Mouse (Mus musculus): ENCODE results near the gene Fgf22. TPM values are rescaled to one million over a fixed set of nuclear protein-coding genes. Genes with fewer than 3 reads are reported as not detected.

The Fgf22 gene
- total RNA-seq, 2 experiments from 2014 or later = not detected

- DNase-seq = no peak
Observed at GRCm38 (mm10) chr10:79792339-79793040, 37.6 kb downstream of the Fgf22 start.

DNA sequence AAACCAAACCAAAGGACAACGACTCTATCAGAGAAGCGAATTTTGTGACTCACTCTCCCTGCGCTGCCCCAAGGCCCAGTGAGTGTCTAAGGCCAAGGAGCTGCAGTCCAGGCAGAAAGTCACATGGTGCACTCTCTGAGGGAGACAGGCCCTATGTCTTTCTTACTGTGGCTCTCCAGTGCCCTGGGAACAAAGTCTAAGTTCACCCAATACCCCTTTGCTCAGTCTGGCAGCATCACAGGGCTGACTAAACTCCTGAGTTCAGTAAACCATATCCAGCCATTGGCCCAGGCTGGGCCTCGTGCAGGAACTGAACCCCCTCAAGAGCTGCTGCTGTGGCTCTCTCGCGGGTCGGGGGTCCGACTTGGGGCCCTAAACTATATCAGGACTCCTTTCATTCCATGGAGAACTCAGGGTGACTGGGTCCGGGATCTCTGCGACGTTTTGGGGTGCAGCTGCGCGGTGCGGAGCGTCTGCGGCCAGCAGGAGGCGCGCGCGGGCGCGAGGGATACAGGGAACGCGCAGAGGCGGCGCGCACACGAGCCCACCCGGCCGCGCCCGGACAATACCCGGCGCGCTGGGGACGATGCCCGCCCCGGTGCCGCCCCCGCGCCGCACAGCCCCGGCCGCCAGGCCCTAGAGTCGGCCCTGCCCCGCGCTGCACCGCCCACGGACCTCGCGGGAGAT lies 38.3 kb downstream of the Fgf22 start, which contains the start of gene Palm:
Gene Palm, plus strand, starts transcription at position 522 of the 687 bp plus-strand sequence.
- DNase-seq = peak; percentile 83 to 91

GRCm38 (mm10) chr10:79793738-79794490 lies 39.0 kb downstream of the Fgf22 start:
- peak in 1 of 2 experiments; percentile 63 for DNase-seq

DNA sequence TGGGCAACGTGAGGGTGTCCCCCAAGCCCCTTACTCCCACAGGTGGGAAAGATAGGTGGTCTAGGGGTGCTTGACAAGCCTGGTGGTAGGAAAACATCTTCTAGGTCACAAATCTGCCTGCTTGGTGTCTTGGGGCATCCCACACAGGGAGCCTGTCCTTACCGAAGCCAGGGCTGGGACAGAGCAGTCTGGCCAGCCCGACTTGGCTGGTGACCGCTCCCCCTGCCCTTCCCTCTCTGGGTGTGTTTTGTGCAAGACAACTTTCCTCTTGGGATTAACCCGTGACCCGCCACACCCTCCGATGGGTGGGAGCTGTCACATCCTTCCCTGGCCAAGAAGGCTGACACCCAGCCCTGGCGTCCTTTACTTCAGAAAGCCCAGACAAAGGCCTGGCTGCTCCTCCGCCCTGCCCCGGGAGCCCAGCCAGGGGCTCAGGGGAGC lies 39.6 kb downstream of the Fgf22 start:
- peak; percentile 70 to 83 for DNase-seq

DNA sequence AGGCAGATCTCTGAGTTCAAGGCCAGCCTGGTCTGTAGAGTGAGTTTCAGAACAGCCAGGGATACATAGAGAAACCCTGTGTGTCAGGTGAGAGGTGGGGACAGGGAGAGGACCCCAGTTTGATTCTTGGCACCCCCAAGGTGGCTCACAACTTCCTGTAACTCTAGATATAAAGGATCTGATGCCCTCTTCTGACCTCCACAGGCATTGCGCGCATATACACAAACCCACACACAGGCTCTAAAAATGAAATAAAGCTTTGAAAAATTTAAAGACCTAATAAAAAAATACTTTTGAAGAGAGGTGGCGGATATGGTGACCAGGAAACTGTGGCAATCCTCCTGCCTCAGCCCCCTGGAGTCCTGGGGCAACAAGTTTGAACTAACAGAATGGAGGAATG lies 41.0 kb downstream of the Fgf22 start:
- DNase-seq = no peak

- DNase-seq = no peak
Observed at GRCm38 (mm10) chr10:79797326-79797725, 42.5 kb downstream of the Fgf22 start.

- DNase-seq = peak in 1 of 2 experiments; percentile 50
Observed at GRCm38 (mm10) chr10:79798289-79798928, 43.5 kb downstream of the Fgf22 start.

DNA sequence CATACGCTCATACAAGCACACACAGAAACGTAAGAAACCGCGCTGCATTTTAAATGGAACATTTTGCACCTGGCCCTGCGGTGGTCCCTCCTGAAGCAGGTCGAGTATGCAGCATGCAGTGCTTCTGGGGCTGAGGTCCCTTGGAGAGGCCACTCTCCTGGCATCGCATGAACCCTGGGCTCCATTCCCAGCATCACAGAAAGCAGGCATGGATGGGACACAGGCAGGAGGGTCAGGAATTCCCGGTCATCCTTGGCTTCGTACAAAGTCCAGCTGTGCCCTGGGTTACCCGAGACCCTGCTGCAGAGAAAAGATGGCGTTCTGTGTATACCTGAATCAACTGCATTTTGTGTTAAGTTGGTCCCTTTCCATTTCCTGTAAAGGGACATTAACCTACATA lies 45.6 kb downstream of the Fgf22 start:
- DNase-seq = no peak

DNA sequence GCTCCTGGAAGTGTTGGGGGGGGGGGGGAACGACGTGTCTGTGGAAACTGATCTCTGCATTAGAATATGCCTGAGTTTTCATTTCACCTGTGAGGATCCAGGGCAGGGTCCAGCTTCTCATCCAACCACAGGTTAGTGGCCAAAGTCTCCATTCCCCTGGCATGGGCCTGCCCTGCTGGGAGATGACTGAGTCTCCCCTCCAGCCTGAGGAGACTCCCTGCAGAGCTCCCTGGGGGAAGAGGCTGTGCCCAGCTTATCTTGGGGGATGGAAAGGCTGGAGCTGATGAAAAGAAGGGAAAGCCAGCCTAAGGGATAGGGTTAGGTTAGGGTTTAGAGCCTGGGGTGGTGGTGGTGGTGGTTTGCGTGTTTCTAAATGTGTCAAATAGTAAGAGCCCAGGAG lies 47.0 kb downstream of the Fgf22 start:
- DNase-seq = peak in 1 of 2 experiments; percentile 52

DNA sequence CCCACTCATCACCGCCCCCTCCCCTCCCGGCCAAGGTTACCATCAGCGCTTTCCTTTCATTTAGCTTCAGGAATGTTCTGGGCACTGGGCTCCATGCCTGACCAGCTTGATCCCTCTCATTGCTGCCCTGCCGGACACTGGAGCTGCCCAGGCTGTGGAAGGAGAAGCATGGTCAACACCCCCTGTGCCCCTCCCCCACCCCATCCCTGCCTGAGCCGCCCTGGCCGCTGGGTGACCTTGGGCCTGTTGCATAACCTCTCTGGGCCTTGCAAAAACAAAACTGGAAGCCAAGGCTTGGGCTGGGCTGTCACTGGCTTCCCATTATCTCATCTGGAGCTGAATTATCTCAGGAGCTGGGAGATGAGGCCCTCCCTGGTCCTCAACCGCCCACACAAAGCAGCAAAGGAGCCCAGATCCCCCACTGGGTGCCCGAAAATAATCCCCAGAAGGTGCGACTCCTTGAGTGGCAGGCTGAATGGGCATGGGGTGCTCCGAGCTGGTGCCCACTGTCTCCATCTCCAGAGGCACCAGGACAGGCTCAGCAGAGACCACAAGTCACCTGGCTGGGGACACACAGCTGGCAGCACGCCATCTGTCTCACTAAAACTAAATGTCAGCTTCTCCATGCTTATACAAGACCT lies 47.6 kb downstream of the Fgf22 start:
- peak; percentile 90 to 91 for DNase-seq

- peak in 1 of 2 experiments; percentile 64 for DNase-seq
Observed at GRCm38 (mm10) chr10:79803716-79804323, 48.9 kb downstream of the Fgf22 start.

DNA sequence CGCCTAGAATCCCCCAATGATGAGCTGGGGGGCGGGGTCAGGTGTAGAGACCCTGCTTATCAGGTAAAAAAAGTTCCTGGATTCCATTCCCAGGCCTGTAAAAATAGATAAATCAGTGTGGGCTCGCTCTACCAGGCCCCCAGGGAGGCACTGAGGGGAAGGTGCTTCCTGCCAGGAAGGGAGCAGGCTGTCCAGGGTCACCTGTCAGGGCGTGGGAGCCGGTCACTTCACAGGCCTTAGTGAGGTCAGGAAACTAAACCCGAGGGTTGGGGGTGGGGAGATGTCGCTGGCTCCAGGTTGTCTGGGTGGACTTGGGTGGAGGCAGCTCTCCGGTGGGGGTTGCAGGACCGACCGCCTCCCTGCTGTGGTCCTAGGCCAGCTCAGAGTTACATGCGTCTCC lies 50.8 kb downstream of the Fgf22 start:
- DNase-seq = peak; percentile 62 to 76

GRCm38 (mm10) chr10:79806331-79806730 lies 51.5 kb downstream of the Fgf22 start:
- DNase-seq = no peak

DNA sequence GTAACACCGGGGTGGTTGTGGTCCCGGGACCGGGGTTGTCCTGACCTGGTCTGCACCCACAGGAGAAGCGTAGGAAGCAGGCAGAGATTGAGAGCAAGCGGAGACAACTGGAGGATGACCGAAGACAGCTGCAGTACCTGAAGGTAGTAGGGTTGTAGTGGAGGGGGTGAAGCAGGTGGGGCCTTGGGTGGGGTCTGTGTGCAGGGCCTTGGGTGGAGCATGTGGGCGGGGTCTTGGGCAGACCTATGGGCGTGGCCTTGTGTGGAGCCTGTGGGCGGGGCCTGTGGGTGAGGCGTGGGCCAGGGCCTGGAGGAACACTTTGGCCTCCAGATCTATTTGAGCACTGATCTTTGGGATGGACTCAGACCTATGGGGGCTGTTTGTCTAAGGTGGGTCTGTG lies 52.1 kb downstream of the Fgf22 start:
- DNase-seq = peak in 1 of 2 experiments; percentile 56

GRCm38 (mm10) chr10:79807826-79808225 lies 53.0 kb downstream of the Fgf22 start:
- peak; percentile 48 to 58 for DNase-seq

Other genes with a start within 250 kb of the Fgf22 start
- 10 to 100 TPM; 20.2 to 38.2 TPM for gene Plpp2, start 221.3 kb upstream of the Fgf22 start, total RNA-seq (2021)
- 10 to 100 TPM; 30.4 to 33.4 TPM for gene Mier2, start 199.9 kb upstream of the Fgf22 start, total RNA-seq (2021)
- not detected for gene Theg, start 167.7 kb upstream of the Fgf22 start, total RNA-seq (2021)
- gene C2cd4c, start 141.1 kb upstream of the Fgf22 start, total RNA-seq (2021) = under 1 TPM; 0.16 to 0.30 TPM
- 1 to 10 TPM; 3.0 to 5.2 TPM for gene Shc2, start 117.2 kb upstream of the Fgf22 start, total RNA-seq (2021)
- not detected for gene Odf3l2, start 109.3 kb upstream of the Fgf22 start, total RNA-seq (2021)
- gene Madcam1, start 90.5 kb upstream of the Fgf22 start, total RNA-seq (2021) = not detected
- 10 to 100 TPM; 31.6 to 39.0 TPM for gene Tpgs1, start 85.7 kb upstream of the Fgf22 start, total RNA-seq (2021)
- gene Cdc34, start 72.9 kb upstream of the Fgf22 start, total RNA-seq (2021) = 10 to 100 TPM; 75.0 to 79.9 TPM
- 1 to 10 TPM in 1 of 2 experiments, under 1 TPM in 1; 0.86 to 1.0 TPM for gene Gzmm, start 66.1 kb upstream of the Fgf22 start, total RNA-seq (2021)
- gene Bsg, start 50.6 kb upstream of the Fgf22 start, total RNA-seq (2021) = 100 to 1,000 TPM; 558 to 568 TPM
- gene Hcn2, start 38.4 kb upstream of the Fgf22 start, total RNA-seq (2021) = 1 to 10 TPM; 4.3 to 6.0 TPM
- gene Polrmt, start 8.5 kb upstream of the Fgf22 start, total RNA-seq (2021) = 10 to 100 TPM; 51.1 to 58.0 TPM
- gene Rnf126, start 11.9 kb downstream of the Fgf22 start, total RNA-seq (2021) = 10 to 100 TPM; 53.0 to 55.2 TPM
- gene Fstl3, start 22.2 kb downstream of the Fgf22 start, total RNA-seq (2021) = 10 to 100 TPM; 11.3 to 22.9 TPM
- gene Prss57, start 35.9 kb downstream of the Fgf22 start, total RNA-seq (2021) = not detected
- 10 to 100 TPM; 75.4 to 93.7 TPM for gene Palm, start 38.5 kb downstream of the Fgf22 start, total RNA-seq (2021)
- gene Misp, start 65.9 kb downstream of the Fgf22 start, total RNA-seq (2021) = under 1 TPM in 1 of 2 experiments, not detected in 1; 0.43 TPM
- gene Ptbp1, start 99.4 kb downstream of the Fgf22 start, total RNA-seq (2021) = 100 to 1,000 TPM; 257 to 299 TPM
- under 1 TPM; 0.50 to 0.56 TPM for gene Prtn3, start 119.4 kb downstream of the Fgf22 start, total RNA-seq (2021)
- gene Plppr3, start 119.6 kb downstream of the Fgf22 start, total RNA-seq (2021) = under 1 TPM; 0.16 to 0.50 TPM
- under 1 TPM; 0.30 to 0.33 TPM for gene Elane, start 131.2 kb downstream of the Fgf22 start, total RNA-seq (2021)
- 1,000 to 10,000 TPM; 1,484 to 1,596 TPM for gene Cfd, start 135.8 kb downstream of the Fgf22 start, total RNA-seq (2021)
- gene Med16, start 153.8 kb downstream of the Fgf22 start, total RNA-seq (2021) = 10 to 100 TPM; 39.7 to 50.6 TPM
- not detected for gene Gm26602, start 155.8 kb downstream of the Fgf22 start, total RNA-seq (2021)
- 1 to 10 TPM; 1.2 to 1.3 TPM for gene Kiss1r, start 161.9 kb downstream of the Fgf22 start, total RNA-seq (2021)
- 100 to 1,000 TPM; 104 to 118 TPM for gene R3hdm4, start 166.1 kb downstream of the Fgf22 start, total RNA-seq (2021)
- 1 to 10 TPM; 3.0 to 4.1 TPM for gene Arid3a, start 172.0 kb downstream of the Fgf22 start, total RNA-seq (2021)
- gene Wdr18, start 205.1 kb downstream of the Fgf22 start, total RNA-seq (2021) = 10 to 100 TPM; 37.8 to 48.9 TPM
- not detected for gene Grin3b, start 215.6 kb downstream of the Fgf22 start, total RNA-seq (2021)
- 100 to 1,000 TPM; 144 to 146 TPM for gene Tmem259, start 229.3 kb downstream of the Fgf22 start, total RNA-seq (2021)
- gene Cnn2, start 233.5 kb downstream of the Fgf22 start, total RNA-seq (2021) = 10 to 100 TPM; 30.2 to 42.9 TPM
- gene Abca7, start 241.4 kb downstream of the Fgf22 start, total RNA-seq (2021) = 10 to 100 TPM; 20.2 to 20.3 TPM

Data from adrenal gland, postnatal 36 days (tissue).